Mouse (Mus musculus) liver, embryonic 12.5 days (tissue): ENCODE data around the gene Fam107b. TPM values are rescaled to one million over a fixed set of nuclear protein-coding genes. Genes with fewer than 3 reads are reported as not detected.
A peak's percentile ranks its signal among the peaks of the same experiment; 100 is the strongest.

Experiments used
- ATAC-seq: fragments of 200-750 bp; cut with Nextera tagmentation; 2 replicates; pipeline ENCODE4 v1.8.0; 2017; ENCODE audit warnings: moderate number of reproducible peaks, mild to moderate bottlenecking, moderate library complexity
- H3K27ac ChIP-seq: fragments of 300-500 bp; sonication (generic); 2 replicates; pipeline ENCODE4 v1.5.1; 2016; ENCODE audit warnings: mild to moderate bottlenecking
- H3K27me3 ChIP-seq: fragments of 300-500 bp; sonication (generic); replicated peaks from 2 replicates; pipeline ENCODE4 v1.6.1; 2016; ENCODE audit warnings: mild to moderate bottlenecking, moderate library complexity
- H3K36me3 ChIP-seq: fragments of 300-500 bp; sonication (generic); 2 replicates; pipeline ENCODE4 v1.6.1; 2016; ENCODE audit warnings: mild to moderate bottlenecking, moderate library complexity
- H3K4me1 ChIP-seq: fragments of 300-500 bp; sonication (generic); 2 replicates; pipeline ENCODE4 v1.6.1; 2016
- H3K4me2 ChIP-seq: fragments of 300-500 bp; sonication (generic); 2 replicates; pipeline ENCODE4 v1.6.1; 2016; ENCODE audit warnings: mild to moderate bottlenecking, moderate library complexity
- H3K4me3 ChIP-seq: fragments of 300-500 bp; sonication (generic); 2 replicates; pipeline ENCODE4 v1.5.1; 2016; ENCODE audit warnings: mild to moderate bottlenecking, moderate library complexity
- H3K9ac ChIP-seq: fragments of 300-500 bp; sonication (generic); 2 replicates; pipeline ENCODE4 v1.6.1; 2016; ENCODE audit warnings: mild to moderate bottlenecking, moderate library complexity
- H3K9me3 ChIP-seq: fragments of 300-500 bp; sonication (generic); replicated peaks from 2 replicates; pipeline ENCODE4 v1.6.1; 2016; ENCODE audit warnings: mild to moderate bottlenecking, moderate library complexity
- WGBS: fragments of 180-500 bp; shearing (Covaris S2); methylation state at CpG from one replicate; pipeline ENCODE4 v1.1.7; 2016; ENCODE audit not compliant: insufficient replicate concordance; 5-methylcytosine and 5-hydroxymethylcytosine counted together
- polyA plus RNA-seq: library from polyadenylated mRNA; unstranded; fragments of >200 nt; fragmentation: Nextera tagmentation; extraction: Ambion mirVana; gene quantifications from 2 replicates; pipeline ENCODE4 v1.2.1, GENCODE M21; 2016

Fam107b gene
- polyA plus RNA-seq, 1 experiment from 2014 or later, result 22.0 TPM

DNA sequence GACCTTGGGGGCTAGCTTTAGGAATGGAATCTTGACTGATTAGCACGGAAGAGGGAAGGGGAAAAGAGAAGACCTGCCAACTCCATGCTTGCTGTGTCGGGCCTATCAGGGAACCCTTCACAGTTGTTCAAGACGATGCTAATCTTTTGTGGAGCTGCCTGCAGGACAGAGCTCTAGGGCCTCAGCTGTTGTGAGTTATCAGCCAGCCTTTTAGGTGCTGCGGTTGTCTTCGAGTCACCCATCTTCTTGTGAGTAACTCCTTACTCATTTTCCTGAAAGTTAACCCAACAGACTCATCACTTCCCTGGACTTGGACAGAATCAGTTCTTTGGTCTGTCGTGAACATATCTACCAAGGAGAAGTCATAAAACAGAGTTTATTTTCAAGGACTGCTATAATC, 51.3 kb downstream of the Fam107b start:
- H3K27me3 ChIP-seq, result no peaks in the 10 kb centered on the region
- H3K27ac ChIP-seq, result no peak overlapping the region
- no peaks in the 10 kb centered on the region for H3K36me3 ChIP-seq
- H3K9me3 ChIP-seq, result no peaks in the 10 kb centered on the region
- no peak for ATAC-seq
- no peaks in the 10 kb centered on the region for H3K4me1 ChIP-seq
- H3K4me3 ChIP-seq, result no peak overlapping the region
- 39% methylated on average over 6 of the region's 6 CpGs for whole genome bisulfite sequencing
- H3K9ac ChIP-seq, result no peak overlapping the region
- no peak overlapping the region for H3K4me2 ChIP-seq

- H3K9me3 ChIP-seq, result no peaks in the 10 kb centered on the region
- no peak overlapping the region for H3K4me2 ChIP-seq
- no peak overlapping the region for H3K27ac ChIP-seq
- H3K4me1 ChIP-seq, result no peaks in the 10 kb centered on the region
- no peaks in the 10 kb centered on the region for H3K27me3 ChIP-seq
- no peak for ATAC-seq
- WGBS, result 77% methylated on average over 2 of the region's 2 CpGs
- no peaks in the 10 kb centered on the region for H3K36me3 ChIP-seq
- H3K4me3 ChIP-seq, result no peak overlapping the region
- H3K9ac ChIP-seq, result no peak overlapping the region
These were observed 51.9 kb downstream of the Fam107b start for GRCm38 (mm10) chr2:3622158-3622557.

DNA sequence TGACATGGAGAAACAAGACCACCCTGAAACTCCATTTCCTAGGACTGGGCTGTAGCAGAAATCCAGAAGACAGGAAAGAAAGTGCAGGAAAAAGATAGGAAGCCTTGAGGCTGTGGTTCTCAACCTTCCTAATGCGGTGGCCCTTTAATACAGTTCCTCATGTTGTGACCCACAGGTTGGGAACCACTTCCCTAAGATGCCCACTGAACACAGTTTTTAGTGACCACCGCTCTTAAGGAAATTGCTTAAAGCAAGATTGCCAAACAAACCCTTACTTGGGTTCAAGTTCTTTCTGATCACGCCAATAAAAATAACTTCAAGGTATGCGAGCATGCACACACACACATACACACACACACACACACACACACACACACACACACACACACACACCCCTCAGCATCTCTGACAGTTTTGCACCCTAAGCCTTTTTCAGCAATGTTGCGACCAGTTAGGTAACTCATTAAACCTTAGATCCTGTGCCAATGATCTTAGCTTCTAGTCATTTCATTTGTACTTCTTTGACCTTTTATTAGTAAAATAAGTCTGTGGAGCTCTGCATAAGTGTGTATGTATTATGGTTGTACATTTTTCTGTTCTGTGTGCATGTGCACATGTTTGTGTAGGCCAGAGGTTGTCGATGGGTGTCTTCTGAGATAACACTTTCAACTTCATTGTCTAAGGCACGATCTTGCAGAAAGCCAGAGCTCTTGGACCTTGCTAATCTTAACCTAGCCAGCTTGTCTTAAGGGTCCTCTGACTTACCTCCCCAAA, 53.1 kb downstream of the Fam107b start:
- Histone ChIP-seq H3K27ac (no peak overlapping the region), H3K4me2 (no peak overlapping the region)
- ATAC-seq, result no peak; the same call in 1 of the 2 replicates

GRCm38 (mm10) chr2:3623981-3624584, 53.8 kb downstream of the Fam107b start:
- no peaks in the 10 kb centered on the region for H3K9me3 ChIP-seq
- no peaks in the 10 kb centered on the region for H3K4me1 ChIP-seq
- H3K27me3 ChIP-seq, result no peaks in the 10 kb centered on the region
- no peak overlapping the region for H3K9ac ChIP-seq
- ATAC-seq, result peak; percentile 61; the same call in 1 of the 2 replicates
- no peaks in the 10 kb centered on the region for H3K36me3 ChIP-seq
- H3K27ac ChIP-seq, result no peak overlapping the region
- WGBS, result 76% methylated on average over 7 of the region's 7 CpGs
- H3K4me2 ChIP-seq, result no peak overlapping the region
- H3K4me3 ChIP-seq, result no peak overlapping the region

More for the DNA sequence above, 53.1 kb downstream of the Fam107b start:
- Histone ChIP-seq H3K9me3 (no peaks in the 10 kb centered on the region), H3K4me1 (no peaks in the 10 kb centered on the region), H3K36me3 (no peaks in the 10 kb centered on the region), H3K4me3 (no peak overlapping the region), H3K9ac (no peak overlapping the region), H3K27me3 (no peaks in the 10 kb centered on the region)
- whole genome bisulfite sequencing, result 63% methylated on average over 7 of the region's 7 CpGs

DNA sequence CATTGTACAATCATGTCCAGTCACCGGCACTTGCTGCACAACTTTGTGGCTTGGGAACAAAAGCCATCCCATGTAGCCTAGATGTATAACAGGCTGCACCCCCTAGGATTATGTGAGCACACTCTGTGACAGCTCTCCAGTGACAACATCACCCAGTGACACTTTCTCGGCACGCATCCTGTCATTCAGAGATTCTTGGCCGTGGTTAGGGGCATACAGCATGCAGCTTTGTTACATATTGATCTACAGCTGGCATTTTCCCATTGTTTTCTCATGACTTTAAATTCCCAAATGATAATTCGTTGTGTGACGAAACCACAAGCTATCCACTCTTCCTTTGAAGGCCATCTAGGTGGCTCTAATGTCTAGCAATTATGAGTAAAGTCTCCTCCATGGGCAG, 58.8 kb downstream of the Fam107b start:
- Histone ChIP-seq H3K36me3 (no peaks in the 10 kb centered on the region), H3K9ac (no peak overlapping the region), H3K4me2 (no peak overlapping the region), H3K4me1 (no peaks in the 10 kb centered on the region), H3K4me3 (no peak overlapping the region), H3K9me3 (no peaks in the 10 kb centered on the region), H3K27me3 (no peaks in the 10 kb centered on the region), H3K27ac (no peak overlapping the region)
- no peak for ATAC-seq
- WGBS, result 67% methylated on average over 6 of the region's 6 CpGs

DNA sequence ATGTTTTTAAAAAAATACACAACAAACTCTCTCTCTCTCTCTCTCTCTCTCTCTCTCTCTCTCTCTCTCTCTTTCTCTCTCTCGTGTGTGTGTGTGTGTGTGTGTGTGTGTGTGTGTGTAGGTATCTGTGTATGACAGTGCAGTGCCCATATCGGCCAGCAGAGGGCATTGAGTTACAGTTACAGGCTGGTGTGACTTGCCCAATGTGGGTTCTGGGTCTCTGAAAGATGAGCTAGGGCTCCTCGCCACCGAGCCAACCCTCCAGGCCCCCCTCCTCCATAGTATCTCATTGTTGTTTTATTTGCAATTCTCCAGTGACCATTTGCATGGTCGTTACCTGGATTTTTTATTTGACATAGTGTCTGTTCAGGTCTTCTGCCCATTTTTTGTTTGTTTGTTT, 59.5 kb downstream of the Fam107b start:
- Histone ChIP-seq H3K4me3 (no peak overlapping the region), H3K27me3 (no peaks in the 10 kb centered on the region), H3K9ac (no peak overlapping the region), H3K4me2 (no peak overlapping the region), H3K4me1 (no peaks in the 10 kb centered on the region), H3K36me3 (no peaks in the 10 kb centered on the region), H3K9me3 (no peaks in the 10 kb centered on the region), H3K27ac (no peak overlapping the region)
- no peak for ATAC-seq
- 53% methylated on average over 5 of the region's 5 CpGs for WGBS

- H3K9ac ChIP-seq, result no peak overlapping the region
- H3K9me3 ChIP-seq, result no peaks in the 10 kb centered on the region
- no peak overlapping the region for H3K4me2 ChIP-seq
- 56% methylated on average over 5 of the region's 5 CpGs for WGBS
- no peaks in the 10 kb centered on the region for H3K27me3 ChIP-seq
- no peaks in the 10 kb centered on the region for H3K36me3 ChIP-seq
- ATAC-seq, result no peak
- H3K4me1 ChIP-seq, result no peaks in the 10 kb centered on the region
- H3K27ac ChIP-seq, result no peak overlapping the region
- H3K4me3 ChIP-seq, result no peak overlapping the region
These were observed 60.6 kb downstream of the Fam107b start for GRCm38 (mm10) chr2:3630769-3631477.

DNA sequence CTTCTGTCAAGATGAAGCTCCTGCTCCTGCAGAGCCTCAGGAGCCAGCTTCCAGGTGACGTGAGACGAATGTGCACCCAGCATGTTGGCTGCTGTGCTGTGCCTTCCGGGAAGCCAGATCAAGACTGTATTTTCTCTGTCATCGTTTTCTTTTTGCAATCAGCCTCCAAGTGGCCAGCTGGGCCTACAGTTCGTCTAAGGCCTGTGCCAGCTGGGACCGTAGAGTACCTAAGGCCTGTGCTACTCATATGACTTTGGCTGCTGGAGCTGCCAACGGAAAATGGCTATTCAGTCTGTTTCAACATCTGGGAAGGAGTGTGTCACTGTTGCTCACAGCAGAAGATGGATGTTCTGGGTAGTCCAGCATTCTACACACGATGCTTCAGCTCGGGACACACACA, 62.8 kb downstream of the Fam107b start:
- H3K4me2 ChIP-seq, result no peak overlapping the region

GRCm38 (mm10) chr2:3636771-3637170, 66.5 kb downstream of the Fam107b start:
- Histone ChIP-seq H3K36me3 (no peaks in the 10 kb centered on the region), H3K27me3 (no peaks in the 10 kb centered on the region), H3K9me3 (no peaks in the 10 kb centered on the region), H3K4me3 (no peak overlapping the region), H3K4me1 (no peaks in the 10 kb centered on the region), H3K9ac (no peak overlapping the region), H3K27ac (no peak overlapping the region), H3K4me2 (no peak overlapping the region)
- ATAC-seq, result no peak
- WGBS, result 68% methylated on average over 5 of the region's 5 CpGs

More for the DNA sequence above, 62.8 kb downstream of the Fam107b start:
- no peaks in the 10 kb centered on the region for H3K4me1 ChIP-seq
- no peaks in the 10 kb centered on the region for H3K27me3 ChIP-seq
- 78% methylated on average over 9 of the region's 9 CpGs for WGBS
- no peaks in the 10 kb centered on the region for H3K9me3 ChIP-seq
- no peaks in the 10 kb centered on the region for H3K36me3 ChIP-seq
- H3K27ac ChIP-seq, result no peak overlapping the region
- no peak overlapping the region for H3K4me3 ChIP-seq
- no peak for ATAC-seq
- no peak overlapping the region for H3K9ac ChIP-seq

GRCm38 (mm10) chr2:3641001-3641770, 70.9 kb downstream of the Fam107b start:
- Histone ChIP-seq H3K36me3 (no peaks in the 10 kb centered on the region), H3K9ac (no peak overlapping the region), H3K4me1 (0 out of 2 replicates have a peak, but pooled peaks cover 5% of the 10 kb centered on the region), H3K27ac (no peak overlapping the region), H3K4me2 (no peak overlapping the region), H3K9me3 (no peaks in the 10 kb centered on the region), H3K4me3 (no peak overlapping the region), H3K27me3 (no peaks in the 10 kb centered on the region)
- WGBS, result 67% methylated on average over 9 of the region's 9 CpGs
- no peak for ATAC-seq

DNA sequence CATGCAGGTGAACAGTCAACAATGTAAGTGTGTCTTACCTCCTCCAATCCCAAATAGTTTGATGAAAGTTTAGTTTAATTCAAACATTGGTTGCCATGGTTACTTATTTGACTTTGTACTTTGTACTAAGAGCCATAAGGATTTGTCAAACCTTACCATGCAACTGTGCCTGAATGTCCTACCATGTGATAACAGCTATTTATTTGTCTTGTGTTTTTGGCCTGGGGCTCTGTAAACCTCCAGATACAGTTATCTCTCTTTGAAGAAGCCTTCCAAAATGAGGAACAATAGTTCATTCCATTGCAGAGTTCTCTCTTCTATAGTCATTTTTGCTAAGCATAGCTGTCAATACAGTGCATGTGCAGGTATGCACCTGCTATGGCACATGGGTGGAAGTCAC, 72.7 kb downstream of the Fam107b start:
- Histone ChIP-seq H3K4me3 (no peak overlapping the region), H3K4me1 (0 out of 2 replicates have a peak, but pooled peaks cover 5% of the 10 kb centered on the region), H3K9ac (no peak overlapping the region), H3K4me2 (no peak overlapping the region), H3K27ac (no peak overlapping the region), H3K27me3 (no peaks in the 10 kb centered on the region), H3K36me3 (no peaks in the 10 kb centered on the region), H3K9me3 (no peaks in the 10 kb centered on the region)
- no peak for ATAC-seq

GRCm38 (mm10) chr2:3645741-3646140, 75.5 kb downstream of the Fam107b start:
- H3K9me3 ChIP-seq, result no peaks in the 10 kb centered on the region
- H3K27me3 ChIP-seq, result no peaks in the 10 kb centered on the region
- H3K4me2 ChIP-seq, result no peak overlapping the region
- no peak for ATAC-seq
- H3K36me3 ChIP-seq, result no peaks in the 10 kb centered on the region
- WGBS, result 75% methylated on average over 4 of the region's 4 CpGs
- H3K4me3 ChIP-seq, result no peak overlapping the region
- H3K27ac ChIP-seq, result no peak overlapping the region
- H3K4me1 ChIP-seq, result 0 out of 2 replicates have a peak, but pooled peaks cover 5% of the 10 kb centered on the region
- H3K9ac ChIP-seq, result no peak overlapping the region
